Mouse (Mus musculus): ENCODE data around the gene Uqcc2.

The Uqcc2 gene

DNA sequence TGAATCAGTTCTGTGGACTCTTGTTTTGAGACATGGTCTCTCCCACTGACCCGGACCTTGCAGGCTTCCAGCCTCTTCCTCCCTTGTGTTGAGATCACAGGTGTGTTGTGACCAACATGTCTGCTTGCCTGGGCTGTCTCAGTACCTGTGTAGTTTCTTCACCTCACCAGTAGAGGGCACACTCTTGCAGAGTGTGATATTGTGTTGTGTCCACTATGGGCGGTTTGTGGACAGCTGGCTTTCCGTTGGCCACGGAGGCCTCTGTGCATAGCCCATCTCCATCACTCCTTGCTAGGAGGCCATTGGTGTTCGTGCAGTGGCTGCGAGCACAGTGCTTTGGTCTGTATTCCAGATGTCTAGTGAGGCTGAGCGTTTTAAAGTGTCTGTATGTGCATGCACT lies 56.6 kb downstream of the Uqcc2 start:
- DNase-seq (ENCODE audit: low spot score in 2 of 2) = no peak

DNA sequence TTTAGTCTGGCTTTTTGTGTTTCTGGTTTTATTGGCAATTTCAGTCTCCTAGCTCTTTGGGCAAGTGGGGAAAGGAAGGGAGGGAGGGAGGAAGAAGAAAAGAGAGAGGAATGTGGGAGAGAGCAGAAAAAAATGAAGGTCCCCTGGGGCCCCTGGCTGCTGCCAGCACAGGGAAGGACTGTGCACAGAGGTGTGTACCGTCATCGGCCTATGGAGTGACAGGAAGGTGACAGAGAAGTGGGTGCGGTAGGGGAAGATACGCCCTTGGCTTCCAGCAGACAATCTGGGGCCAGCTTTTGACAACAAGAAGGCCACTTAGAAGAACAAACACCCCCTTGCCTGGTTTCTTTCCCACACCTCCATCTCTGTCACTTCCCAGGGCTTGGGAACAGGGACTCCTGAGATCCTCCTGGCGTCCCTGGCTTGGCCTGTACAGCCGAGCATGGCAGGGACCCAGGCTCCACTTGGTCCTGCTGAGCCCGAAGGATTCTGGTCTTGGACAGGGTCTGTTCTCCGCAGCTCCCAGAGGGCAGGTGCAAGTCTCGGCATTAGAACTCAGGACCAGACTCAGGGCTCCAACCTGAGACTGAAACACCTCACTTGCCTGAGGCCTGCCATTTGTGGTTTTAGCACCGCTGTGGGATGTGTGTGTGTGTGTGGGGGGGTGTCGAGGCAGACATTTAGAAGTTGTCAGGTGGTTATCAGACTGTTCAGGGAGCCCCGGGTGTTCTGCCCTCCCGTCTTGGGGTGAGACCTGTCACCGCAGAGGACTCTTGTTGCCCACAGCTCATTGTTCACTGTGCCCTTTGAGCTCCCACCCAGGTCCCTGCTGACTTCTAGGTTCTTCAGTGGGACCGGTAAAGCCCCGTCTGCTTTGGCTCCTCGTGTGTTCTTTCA lies 58.6 kb downstream of the Uqcc2 start:
- no peak for DNase-seq (ENCODE audit: low spot score in 2 of 2)

DNA sequence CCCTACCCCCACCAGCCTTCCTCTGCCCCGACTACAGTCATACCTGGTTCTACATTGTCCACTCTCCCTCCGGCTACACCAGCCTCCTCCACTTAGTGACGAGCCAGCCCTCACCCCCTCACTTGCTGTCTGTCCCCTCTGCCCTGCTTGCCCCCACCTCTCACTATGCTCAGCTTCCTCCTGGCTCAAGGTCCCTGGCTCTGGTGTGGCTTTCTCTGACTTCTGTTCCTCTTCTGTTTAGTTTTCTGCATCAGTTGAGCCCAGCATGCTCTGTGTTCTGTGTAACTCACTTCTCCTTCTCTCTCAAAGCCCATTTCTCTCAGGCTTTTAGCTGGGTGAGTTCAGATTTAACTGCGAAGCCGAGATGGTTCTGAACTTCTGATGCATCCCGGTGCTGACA lies 59.5 kb downstream of the Uqcc2 start:
- no peak for DNase-seq (ENCODE audit: low spot score in 2 of 2)

DNA sequence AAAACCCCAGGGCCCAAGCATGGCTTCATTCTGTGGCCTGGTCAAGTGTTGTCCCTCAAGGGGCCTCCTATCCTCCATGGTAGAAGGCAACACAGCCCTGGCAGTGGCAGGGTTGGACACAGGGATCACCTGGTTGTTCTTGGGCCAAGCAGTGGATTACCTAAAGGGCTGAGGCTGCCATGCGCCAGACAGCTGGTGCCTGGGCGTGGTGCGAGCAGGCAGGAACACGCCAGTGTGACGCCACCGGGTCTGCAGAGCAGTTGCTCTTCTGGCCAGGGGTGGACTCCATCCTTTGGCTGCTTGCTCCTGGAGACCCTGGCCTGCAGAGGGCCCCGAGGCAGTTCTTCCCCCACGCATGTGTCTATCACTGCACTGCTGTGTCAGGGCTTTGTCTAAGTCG lies 59.9 kb downstream of the Uqcc2 start:
- DNase-seq (ENCODE audit: low spot score in 2 of 2) = peak; percentile 66 to 78

DNA sequence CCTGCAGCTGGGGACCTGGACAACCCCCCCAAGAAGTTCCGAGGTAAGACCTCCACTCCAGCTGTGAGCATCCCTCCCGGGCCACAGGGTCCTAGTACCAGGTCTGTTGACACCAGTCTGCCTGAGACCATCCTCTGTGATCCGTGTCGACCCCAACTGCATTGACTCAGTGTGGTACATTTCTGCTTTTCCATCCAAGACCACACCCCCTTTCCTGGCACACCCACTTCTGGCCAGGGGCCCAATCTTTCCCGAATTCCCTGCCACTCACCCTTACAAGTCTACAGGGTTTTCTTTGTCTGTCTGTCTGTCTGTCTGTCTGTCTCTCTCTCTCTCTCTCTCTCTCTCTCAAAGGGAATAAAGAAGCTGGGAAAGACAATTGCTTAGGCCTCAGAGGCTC lies 60.6 kb downstream of the Uqcc2 start:
- no peak for DNase-seq (ENCODE audit: low spot score in 2 of 2)
